Mouse (Mus musculus): ENCODE measurements around the gene Slc9a8. TPM values are rescaled to one million over a fixed set of nuclear protein-coding genes. Genes with fewer than 3 reads are reported as not detected.

Gene Slc9a8
- total RNA-seq, 2 experiments from 2014 or later: 31.2 to 32.9 TPM

GRCm38 (mm10) chr2:167471585-167471984 lies 50.1 kb downstream of the Slc9a8 start:
- no peak for DNase-seq (ENCODE audit: low spot score in 2 of 2)
- intact Hi-C loops (cut with DNase I): no loop called here

DNA sequence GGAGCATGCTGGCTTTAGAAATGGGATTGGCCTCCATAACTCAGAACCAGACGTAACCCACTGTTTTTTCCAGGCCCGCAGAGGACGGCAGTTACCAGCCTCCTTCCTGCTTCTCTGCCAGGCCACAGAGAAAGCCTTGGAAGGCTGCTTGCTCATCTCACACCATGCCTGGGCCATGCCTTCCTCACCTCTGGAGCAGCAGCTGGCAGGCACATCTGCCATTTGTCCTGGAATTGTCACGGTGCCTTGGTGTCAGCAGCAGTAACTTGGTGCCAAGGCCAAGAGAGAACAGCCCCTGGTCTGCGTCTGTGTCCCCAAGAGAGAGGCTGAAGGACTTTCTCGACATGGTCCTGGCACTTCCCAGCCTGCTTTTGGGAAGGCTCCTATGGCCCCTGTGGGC lies 52.7 kb downstream of the Slc9a8 start:
- intact Hi-C loops (cut with DNase I): no loop called here

GRCm38 (mm10) chr2:167475596-167475995 lies 54.1 kb downstream of the Slc9a8 start:
- no peak for DNase-seq (ENCODE audit: low spot score in 2 of 2)
- intact Hi-C loops (cut with DNase I): no loop called here

More for the DNA sequence above, 52.7 kb downstream of the Slc9a8 start:
- no peak for DNase-seq (ENCODE audit: low spot score in 2 of 2)

DNA sequence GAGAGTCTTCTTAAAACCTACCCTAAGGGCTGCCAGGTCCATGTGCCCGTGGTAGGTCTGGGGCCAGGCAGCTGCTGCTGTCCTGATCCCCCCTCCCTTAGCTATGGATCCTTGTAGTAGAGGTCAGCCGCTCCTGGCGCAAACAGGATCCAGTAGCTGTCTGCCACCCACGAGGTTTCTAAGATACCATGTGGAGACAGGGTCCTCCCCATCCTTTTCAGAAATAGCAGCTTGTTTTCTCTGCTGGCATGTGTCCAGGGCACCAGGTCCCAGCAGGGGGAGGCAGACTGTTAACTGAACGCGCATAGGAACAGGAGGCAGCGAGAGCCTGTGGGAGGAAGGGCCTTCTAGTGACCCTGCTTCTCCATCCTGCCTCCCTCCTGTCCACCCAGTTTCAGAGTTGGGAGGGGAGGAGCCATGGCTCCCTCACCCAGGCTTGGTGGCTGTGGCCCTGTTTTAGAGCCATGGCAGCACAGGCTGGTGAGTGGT lies 54.7 kb downstream of the Slc9a8 start:
- DNase-seq (ENCODE audit: low spot score in 2 of 2): peak; percentile 74 to 90
- intact Hi-C loops (cut with DNase I): no loop called here

GRCm38 (mm10) chr2:167476762-167477161 lies 55.2 kb downstream of the Slc9a8 start:
- no peak for DNase-seq (ENCODE audit: low spot score in 2 of 2)
- intact Hi-C loops (cut with DNase I): no loop called here

DNA sequence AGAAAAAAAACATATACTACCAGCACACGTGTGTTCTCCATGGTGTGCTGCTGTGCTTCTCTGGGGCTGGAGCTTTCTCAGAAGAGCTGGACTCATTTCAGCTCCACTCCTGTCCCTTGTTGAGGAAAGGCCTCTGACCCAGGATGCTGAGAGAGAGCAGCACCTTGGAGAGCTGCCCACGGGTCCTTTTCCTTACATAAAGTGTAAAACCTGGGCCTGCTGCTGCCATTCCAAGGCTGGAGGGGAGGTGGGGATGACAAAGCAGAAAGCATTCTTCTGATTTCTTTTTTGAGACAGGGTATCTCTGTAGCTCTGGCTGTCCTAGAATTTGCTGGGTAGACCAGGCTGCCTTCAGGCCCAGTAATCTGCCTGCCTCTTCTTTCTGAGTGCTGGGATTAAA lies 56.6 kb downstream of the Slc9a8 start:
- no peak for DNase-seq (ENCODE audit: low spot score in 2 of 2)
- intact Hi-C loops (cut with DNase I): no loop called here

DNA sequence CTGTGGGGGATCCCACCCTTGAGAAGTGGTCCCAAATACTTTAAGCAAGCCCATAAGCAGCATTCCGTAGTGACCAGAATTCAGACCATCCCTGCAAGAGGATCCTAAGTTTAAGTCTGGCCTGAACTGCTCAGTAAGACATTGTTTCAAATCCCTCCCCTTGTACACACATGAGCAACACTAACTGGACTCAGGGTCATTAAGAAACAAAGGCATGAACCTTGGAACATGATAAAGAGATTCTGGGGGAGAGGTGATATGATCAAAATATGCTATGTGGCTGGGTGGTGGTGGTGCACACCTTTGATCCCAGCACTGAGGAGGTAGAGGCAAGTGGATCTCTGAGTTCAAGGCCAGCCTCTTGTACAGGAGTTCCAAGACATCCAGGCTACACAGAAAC lies 58.0 kb downstream of the Slc9a8 start:
- intact Hi-C loops (cut with DNase I): no loop called here
- DNase-seq (ENCODE audit: low spot score in 2 of 2): no peak

DNA sequence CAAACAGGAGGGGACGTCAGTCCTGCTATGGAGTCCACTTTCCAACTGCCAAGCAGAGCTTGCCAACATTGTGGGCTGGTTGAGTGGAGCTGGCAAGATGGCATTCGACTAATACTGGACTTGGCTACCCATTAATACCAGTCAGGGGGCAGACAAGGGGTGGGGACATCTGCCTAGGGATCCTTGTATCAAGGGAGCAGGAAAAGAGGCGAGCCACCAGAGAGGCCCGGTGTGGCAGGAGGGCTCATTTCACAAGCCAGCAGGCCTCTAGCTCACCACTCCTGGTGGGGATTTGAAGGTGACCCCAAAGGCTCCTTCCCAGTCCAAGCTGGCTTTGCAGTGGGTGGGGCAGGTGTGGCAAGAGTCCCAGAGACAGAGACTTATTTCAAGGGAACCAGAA lies 61.2 kb downstream of the Slc9a8 start:
- intact Hi-C loops (cut with DNase I): no loop called here
- no peak for DNase-seq (ENCODE audit: low spot score in 2 of 2)

- DNase-seq (ENCODE audit: low spot score in 2 of 2): no peak
- intact Hi-C loops (cut with DNase I): no loop called here
Measured at GRCm38 (mm10) chr2:167483081-167483826, 61.7 kb downstream of the Slc9a8 start.

DNA sequence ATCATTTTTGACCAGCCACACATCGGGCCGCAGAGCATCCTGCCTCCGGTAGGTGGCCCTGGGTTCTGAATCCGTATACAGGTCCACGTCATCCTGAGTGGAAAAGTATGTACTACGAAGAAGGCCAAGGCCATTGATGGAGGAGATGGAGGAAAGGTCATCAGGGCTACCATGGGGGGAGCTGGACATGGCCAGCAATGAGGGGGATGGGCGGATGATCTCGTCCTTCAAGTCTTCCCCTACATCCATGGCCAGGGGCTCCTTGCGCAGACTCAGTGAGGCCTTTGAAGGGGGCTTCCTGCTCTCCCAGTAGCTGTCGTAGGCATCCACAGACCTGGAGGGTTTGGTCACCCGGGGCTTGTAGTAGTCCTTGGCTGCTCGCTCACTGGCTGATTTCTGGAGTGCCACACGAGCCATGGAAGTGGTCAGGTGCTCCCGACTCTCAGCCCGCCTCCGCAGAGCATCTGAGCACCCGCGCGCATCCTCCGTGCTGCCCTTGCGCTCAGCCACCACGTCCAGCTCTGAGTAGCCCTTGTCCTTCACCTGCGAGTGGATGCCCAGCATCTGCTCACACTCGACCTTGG lies 62.4 kb downstream of the Slc9a8 start:
- no peak for DNase-seq (ENCODE audit: low spot score in 2 of 2)

GRCm38 (mm10) chr2:167484932-167485331 lies 63.4 kb downstream of the Slc9a8 start:
- no peak for DNase-seq (ENCODE audit: low spot score in 2 of 2)
- intact Hi-C loops (cut with DNase I): no loop called here

More for the DNA sequence above, 62.4 kb downstream of the Slc9a8 start:
- intact Hi-C loops (cut with DNase I): no loop called here

DNA sequence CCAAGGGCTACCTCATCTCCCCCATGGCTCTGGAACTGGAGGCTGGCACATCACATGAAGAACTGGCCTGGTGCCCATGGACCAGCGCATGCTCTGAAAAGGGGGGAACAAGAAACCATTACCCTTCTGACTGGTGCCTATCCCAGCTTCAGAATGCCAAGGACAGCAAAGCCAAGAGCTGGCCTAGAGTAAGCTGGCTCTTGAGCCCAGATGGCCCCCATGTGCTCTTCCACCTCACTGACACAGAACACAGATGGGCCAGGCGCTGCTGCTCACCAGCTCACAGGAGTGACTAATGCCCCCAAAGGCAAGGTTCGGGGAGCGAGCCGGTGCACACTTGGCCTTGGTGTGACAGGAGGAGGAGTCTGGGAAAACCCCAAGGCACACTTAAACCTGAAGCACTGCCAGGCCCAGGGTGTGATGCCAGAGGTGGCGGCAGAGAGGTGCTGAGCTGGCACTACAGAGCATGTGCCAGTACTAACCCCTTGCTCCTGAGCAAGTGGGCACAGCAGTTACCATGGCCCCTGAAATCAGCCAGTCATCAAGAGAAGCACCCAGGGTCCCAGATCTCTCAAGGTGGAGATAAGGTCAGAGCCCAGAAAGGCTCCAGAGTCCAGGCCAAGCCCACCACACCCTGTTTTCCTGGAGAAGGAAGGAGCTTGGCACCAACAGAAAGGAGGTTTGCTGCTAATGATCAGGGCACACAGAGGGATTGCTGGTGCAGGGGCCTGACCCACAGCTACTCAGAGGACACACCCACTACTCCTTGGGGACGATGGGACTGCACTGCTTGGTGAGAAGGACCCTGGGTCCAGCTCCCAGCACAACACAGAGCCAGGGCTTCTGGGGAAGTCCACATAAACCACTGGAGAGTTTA lies 64.2 kb downstream of the Slc9a8 start:
- intact Hi-C loops (cut with DNase I): no loop called here
- DNase-seq (ENCODE audit: low spot score in 2 of 2): no peak

DNA sequence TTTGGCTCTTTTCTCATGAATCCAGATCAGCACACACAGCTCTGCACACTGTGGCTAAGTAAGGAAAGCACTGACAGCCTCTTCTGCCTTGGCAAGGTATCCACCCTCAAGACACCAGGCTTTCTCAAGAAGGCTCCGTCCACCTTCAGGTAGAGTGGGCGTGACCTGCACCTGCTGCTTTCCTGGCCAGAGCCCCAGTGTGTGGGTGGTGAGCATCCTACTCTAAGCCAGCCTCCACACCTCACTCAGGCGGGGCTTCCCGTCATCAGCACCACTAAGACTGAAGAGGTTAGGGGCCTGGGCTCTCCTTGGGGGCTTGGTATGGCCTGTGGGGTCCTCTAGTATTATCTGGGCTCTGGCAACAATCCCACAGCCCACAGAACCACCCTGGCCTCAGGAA lies 65.1 kb downstream of the Slc9a8 start:
- intact Hi-C loops (cut with DNase I): no loop called here
- no peak for DNase-seq (ENCODE audit: low spot score in 2 of 2)

- intact Hi-C loops (cut with DNase I): no loop called here
- DNase-seq (ENCODE audit: low spot score in 2 of 2): no peak
Measured at GRCm38 (mm10) chr2:167487551-167487950, 66.0 kb downstream of the Slc9a8 start.

DNA sequence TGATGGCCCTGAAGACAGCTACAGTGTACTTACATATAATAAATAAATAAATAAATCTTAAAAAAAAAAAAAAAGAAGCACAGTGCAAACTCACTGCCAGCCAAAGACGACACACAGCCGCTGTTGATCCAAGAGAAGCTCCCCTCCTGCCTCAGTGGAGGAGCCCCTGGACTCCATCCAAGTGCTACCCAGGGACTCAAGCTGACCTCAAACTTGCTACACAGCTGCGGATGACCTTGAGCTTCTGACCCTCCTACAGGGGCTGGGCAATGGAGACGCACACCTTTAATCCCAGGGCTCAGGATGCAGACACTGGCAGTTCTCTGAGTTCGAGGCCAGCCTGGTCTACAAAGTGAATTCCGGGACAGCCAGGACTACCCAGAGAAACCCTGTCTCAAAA lies 66.5 kb downstream of the Slc9a8 start:
- DNase-seq (ENCODE audit: low spot score in 2 of 2): no peak

DNA sequence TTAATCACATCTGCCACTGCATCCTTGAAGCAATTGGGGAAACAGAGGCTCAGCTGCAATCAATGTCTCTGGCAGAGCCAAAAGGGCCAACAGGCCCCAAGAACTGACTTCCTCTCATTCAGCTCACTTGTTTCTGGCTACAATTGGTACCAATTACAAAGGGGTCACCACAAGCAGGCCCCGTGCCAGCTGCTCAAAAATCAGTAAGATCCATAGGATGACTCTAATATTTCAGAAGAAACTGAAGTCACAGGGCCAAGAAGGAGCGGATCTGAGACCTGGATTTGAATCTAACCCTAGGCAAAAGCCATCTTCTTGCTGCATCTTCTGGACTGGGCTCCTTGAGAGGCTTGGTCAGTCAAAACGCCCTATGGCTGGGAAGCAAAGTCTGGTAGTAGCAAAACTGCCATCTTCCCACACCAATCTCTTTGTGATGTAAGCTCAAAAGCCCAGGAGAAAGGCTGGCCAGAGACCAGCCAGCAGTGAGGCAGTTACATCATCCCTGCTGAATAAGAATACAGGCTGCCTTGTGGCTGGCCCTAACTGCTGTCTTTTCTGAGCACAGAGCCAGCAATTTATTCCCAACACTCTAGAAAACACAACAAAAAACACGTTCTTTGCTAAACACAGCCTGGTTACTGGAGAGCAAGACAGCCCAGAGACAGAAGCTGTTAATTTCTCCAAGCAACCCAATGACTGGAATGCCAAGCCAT lies 69.5 kb downstream of the Slc9a8 start:
- intact Hi-C loops (cut with DNase I): loop anchor here (10.0 kb wide), 1 partner anchor 416 kb away; no protein-coding TSS in a partner anchor
- peak; percentile 66 to 89 for DNase-seq (ENCODE audit: low spot score in 2 of 2)

More for the DNA sequence above, 66.5 kb downstream of the Slc9a8 start:
- intact Hi-C loops (cut with DNase I): no loop called here

DNA sequence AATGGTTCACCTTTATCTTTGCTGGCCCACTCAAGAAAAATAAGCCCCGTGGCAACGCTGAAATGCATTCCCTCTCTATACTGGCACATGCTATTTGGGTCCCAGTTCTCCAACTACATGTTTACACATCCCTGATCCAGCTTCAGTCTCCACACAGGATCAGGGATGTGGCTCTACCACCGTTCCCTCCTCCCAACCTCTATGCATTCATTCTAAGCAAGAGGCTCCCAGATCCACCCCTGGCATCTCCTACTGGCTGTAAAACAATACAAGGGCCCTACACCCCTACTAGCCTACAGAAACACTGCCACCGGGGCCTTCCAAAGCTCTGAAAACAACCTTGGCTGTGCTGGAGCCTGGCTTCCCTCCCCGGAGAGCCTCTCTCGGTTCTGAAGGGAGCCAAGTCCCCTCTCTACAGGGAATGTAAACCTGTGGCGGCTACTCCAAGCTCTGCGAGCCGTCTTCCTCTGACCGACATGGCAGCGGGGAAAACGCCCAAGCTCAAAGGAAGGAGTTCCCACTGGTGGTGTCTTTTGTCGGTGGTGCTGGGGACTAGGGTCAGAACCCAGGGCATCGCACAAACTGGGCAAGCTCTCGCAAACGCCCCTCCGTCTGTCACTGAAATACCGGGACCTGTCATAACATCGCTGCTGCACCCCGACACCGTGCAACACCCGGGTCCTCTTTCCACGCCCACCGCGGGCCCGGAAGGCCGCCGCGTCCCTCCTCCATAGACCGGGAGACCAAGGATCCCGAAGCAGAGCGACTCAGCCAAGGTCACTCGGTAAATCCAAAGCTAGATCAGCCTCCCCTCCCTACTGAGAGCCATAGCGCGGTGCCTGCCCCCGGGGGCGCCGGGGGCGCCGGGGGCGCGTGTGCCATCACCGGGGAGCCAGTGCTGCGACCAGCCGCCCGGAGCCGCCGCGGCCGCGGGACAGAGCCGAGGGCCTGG lies 70.5 kb downstream of the Slc9a8 start, which contains the start of gene Rnf114:
TSS of gene Rnf114 (plus strand) at position 889 of the 952 bp plus-strand sequence.
- intact Hi-C loops (cut with DNase I): loop anchor here (10.0 kb wide), 1 partner anchor 417 kb away; no protein-coding TSS in a partner anchor
- DNase-seq (ENCODE audit: low spot score in 2 of 2): no peak
